Mouse (Mus musculus) midbrain, postnatal 0 days (tissue): ENCODE results near the gene Ndst2. TPM values are rescaled to one million over a fixed set of nuclear protein-coding genes. Genes with fewer than 3 reads are reported as not detected.

Experiments used
- ATAC-seq: fragments of 200-750 bp; cut with Nextera tagmentation; 2 replicates; pipeline ENCODE4 v1.8.0; 2017; ENCODE audit warnings: moderate number of reproducible peaks, mild to moderate bottlenecking, moderate TSS enrichment, moderate library complexity; ENCODE audit not compliant: low FRiP score
- DNase-seq: peaks from one replicate; pipeline ENCODE4 v3.0.0-alpha.2; 2015; ENCODE audit warnings: low spot score
- H3K27ac ChIP-seq: fragments of 300-500 bp; sonication (generic); 2 replicates; pipeline ENCODE4 v1.5.1; 2014; ENCODE audit warnings: low read depth, mild to moderate bottlenecking, low read length, mixed read lengths
- H3K27me3 ChIP-seq: fragments of 300-500 bp; sonication (generic); 2 replicates; pipeline ENCODE4 v1.6.1; 2014; ENCODE audit warnings: low read length, control low read depth, mixed read lengths; ENCODE audit not compliant: insufficient read depth
- H3K36me3 ChIP-seq: fragments of 300-500 bp; sonication (generic); 2 replicates; pipeline ENCODE4 v1.6.1; 2014; ENCODE audit warnings: low read length, control low read depth, mixed read lengths; ENCODE audit not compliant: insufficient read depth
- H3K4me1 ChIP-seq: fragments of 300-500 bp; sonication (generic); 2 replicates; pipeline ENCODE4 v1.6.1; 2014; ENCODE audit warnings: mild to moderate bottlenecking, control low read depth, antibody characterized with exemption, low read length, mixed read lengths; ENCODE audit not compliant: insufficient read depth
- H3K4me2 ChIP-seq: fragments of 300-500 bp; sonication (generic); 2 replicates; pipeline ENCODE4 v1.6.1; 2014; ENCODE audit warnings: low read depth, mild to moderate bottlenecking, low read length, mixed read lengths; ENCODE audit not compliant: poor library complexity, severe bottlenecking
- H3K4me3 ChIP-seq: fragments of 300-500 bp; sonication (generic); 2 replicates; pipeline ENCODE4 v1.5.1; 2014; ENCODE audit warnings: low read depth, mild to moderate bottlenecking, low read length, moderate library complexity
- H3K9ac ChIP-seq: fragments of 300-500 bp; sonication (generic); replicated peaks from 2 replicates; pipeline ENCODE4 v1.6.1; 2014; ENCODE audit warnings: mild to moderate bottlenecking, low read length, moderate library complexity, mixed read lengths; ENCODE audit not compliant: poor library complexity, severe bottlenecking
- H3K9me3 ChIP-seq: fragments of 300-500 bp; sonication (generic); 2 replicates; pipeline ENCODE4 v1.6.1; 2016; ENCODE audit warnings: low read length, control low read depth
- CTCF ChIP-seq: IDR thresholded peaks from 2 replicates; pipeline ENCODE4 v1.5.1; 2016; ENCODE audit warnings: antibody characterized with exemption, mild to moderate bottlenecking
- WGBS: fragments of 180-500 bp; shearing (Covaris S2); extraction: QIAGEN DNeasy Blood & Tissue Kit; methylation state at CpG from one replicate; pipeline ENCODE4 v1.1.7; 2014; 5-methylcytosine and 5-hydroxymethylcytosine counted together
- polyA plus RNA-seq: library from polyadenylated mRNA; unstranded; fragments of >200 nt; fragmentation: Nextera tagmentation; extraction: Ambion mirVana; gene quantifications from 2 replicates; pipeline ENCODE4 v1.2.1, GENCODE M21; 2015
- total RNA-seq: library from RNA; depleted of rRNA; stranded (reverse); fragments of >200 nt; gene quantifications from 2 replicates; pipeline ENCODE4 v1.2.3, GENCODE M21; 2014

Gene Ndst2
- total and polyA plus RNA-seq, 2 experiments from 2014 or later, result 14.0 to 23.2 TPM

- Histone ChIP-seq H3K9me3 (no peaks in the 10 kb centered on the region), H3K4me3 (no peak overlapping the region), H3K27me3 (no peaks in the 10 kb centered on the region), H3K4me1 (no peaks in the 10 kb centered on the region), H3K4me2 (no peak overlapping the region), H3K27ac (no peak overlapping the region), H3K36me3 (peaks cover 88% of the 10 kb centered on the region), H3K9ac (no peak overlapping the region)
- DNase-seq, result no peak
- TF ChIP-seq CTCF, result no peak
- WGBS, result 83% methylated on average over 6 of the region's 6 CpGs
- no peak for ATAC-seq
These were observed 8.6 kb downstream of the Ndst2 start for GRCm38 (mm10) chr14:20725660-20726339.

GRCm38 (mm10) chr14:20724043-20724442, 10.3 kb downstream of the Ndst2 start:
- WGBS, result 14% methylated on average over 5 of the region's 5 CpGs
- ATAC-seq, result no peak; the same call in 1 of the 2 replicates

GRCm38 (mm10) chr14:20723006-20723405, 11.4 kb downstream of the Ndst2 start:
- TF ChIP-seq CTCF, result no peak
- Histone ChIP-seq H3K27ac (no peak overlapping the region), H3K4me1 (no peaks in the 10 kb centered on the region), H3K4me3 (no peak overlapping the region), H3K9ac (no peak overlapping the region), H3K4me2 (no peak overlapping the region), H3K36me3 (peaks cover 87% of the 10 kb centered on the region), H3K9me3 (no peaks in the 10 kb centered on the region), H3K27me3 (no peaks in the 10 kb centered on the region)
- DNase-seq, result no peak
- no peak for ATAC-seq
- WGBS, result 88% methylated on average over 12 of the region's 12 CpGs

More at GRCm38 (mm10) chr14:20724043-20724442, 10.3 kb downstream of the Ndst2 start:
- Histone ChIP-seq H3K36me3 (peaks cover 87% of the 10 kb centered on the region), H3K9ac (no peak overlapping the region), H3K27ac (no peak overlapping the region), H3K27me3 (no peaks in the 10 kb centered on the region), H3K4me3 (no peak overlapping the region), H3K4me2 (no peak overlapping the region), H3K9me3 (no peaks in the 10 kb centered on the region), H3K4me1 (no peaks in the 10 kb centered on the region)
- peak; percentile 85 for TF ChIP-seq CTCF
- peak; percentile 75 for DNase-seq

GRCm38 (mm10) chr14:20721371-20721770, 13.0 kb downstream of the Ndst2 start:
- Histone ChIP-seq H3K27ac (no peak overlapping the region), H3K27me3 (no peaks in the 10 kb centered on the region), H3K4me3 (no peak overlapping the region), H3K9ac (no peak overlapping the region), H3K4me2 (no peak overlapping the region), H3K4me1 (no peaks in the 10 kb centered on the region), H3K36me3 (peaks cover 90% of the 10 kb centered on the region), H3K9me3 (no peaks in the 10 kb centered on the region)
- WGBS, result 89% methylated on average over 4 of the region's 4 CpGs
- ATAC-seq, result peak; percentile 41
- no peak for DNase-seq
- TF ChIP-seq CTCF, result no peak

- H3K9ac ChIP-seq, result no peak overlapping the region
- H3K9me3 ChIP-seq, result no peaks in the 10 kb centered on the region
- H3K36me3 ChIP-seq, result peaks cover 93% of the 10 kb centered on the region
- no peak overlapping the region for H3K27ac ChIP-seq
- TF ChIP-seq CTCF, result no peak
- H3K4me2 ChIP-seq, result no peak overlapping the region
- ATAC-seq, result no peak
- H3K4me3 ChIP-seq, result no peak overlapping the region
- H3K27me3 ChIP-seq, result no peaks in the 10 kb centered on the region
- WGBS, result 94% methylated on average over 12 of the region's 12 CpGs
- no peaks in the 10 kb centered on the region for H3K4me1 ChIP-seq
- no peak for DNase-seq
These were observed 14.6 kb downstream of the Ndst2 start for GRCm38 (mm10) chr14:20719767-20720166.

- WGBS, result 89% methylated on average over 10 of the region's 10 CpGs
- no peak for DNase-seq
- no peak overlapping the region for H3K4me2 ChIP-seq
- H3K36me3 ChIP-seq, result peaks cover 95% of the 10 kb centered on the region
- no peak overlapping the region for H3K27ac ChIP-seq
- no peaks in the 10 kb centered on the region for H3K27me3 ChIP-seq
- no peaks in the 10 kb centered on the region for H3K9me3 ChIP-seq
- no peak for ATAC-seq
- no peak for TF ChIP-seq CTCF
- H3K4me3 ChIP-seq, result no peak overlapping the region
- no peak overlapping the region for H3K9ac ChIP-seq
- H3K4me1 ChIP-seq, result no peaks in the 10 kb centered on the region
These were observed 15.9 kb downstream of the Ndst2 start for GRCm38 (mm10) chr14:20718443-20718842.
